Mouse (Mus musculus): ENCODE data around the gene Dnajc19.

DNA sequence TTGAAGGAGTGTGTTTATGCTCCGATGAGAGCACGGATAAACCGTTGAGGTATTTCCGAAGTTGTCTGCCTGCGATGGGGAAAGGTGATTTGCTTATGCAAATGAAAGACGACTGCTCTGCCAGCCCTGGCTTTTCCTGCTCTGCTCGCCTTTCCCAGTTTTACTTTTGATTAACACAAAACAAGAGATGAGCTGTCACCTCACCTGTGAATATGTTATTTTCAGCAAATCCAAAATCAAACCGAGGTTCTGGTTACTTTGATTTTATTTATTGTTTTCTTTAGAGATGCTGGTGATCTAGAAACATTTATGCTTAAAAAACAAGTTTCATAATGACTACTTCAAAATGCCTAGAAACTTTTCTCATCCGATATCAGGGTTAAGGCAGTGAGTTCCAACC is 25.3 kb upstream of the Dnajc19 start:
- TF ChIP-seq USF1 (IDR thresholded peaks at IDR 0.05; ENCODE audit: low read depth, low read length): no peak
- TF ChIP-seq ZC3H11A (IDR thresholded peaks at IDR 0.05; ENCODE audit: low read depth, low read length): no peak
- TF ChIP-seq MYB (IDR thresholded peaks at IDR 0.05; ENCODE audit: low read depth, low read length): no peak
- TF ChIP-seq RAD21 (IDR thresholded peaks at IDR 0.05; ENCODE audit: low read depth, low read length): no peak
- no peak for TF ChIP-seq CTCF (IDR thresholded peaks at IDR 0.05 in 2 of 3, conservative IDR thresholded peaks at IDR 0.05 in 1 of 3; ENCODE audit: control insufficient read depth in 1 of 3, insufficient read depth in 1 of 3, low read depth in 2 of 3, low read length in 3 of 3, poor library complexity in 1 of 3, severe bottlenecking in 1 of 3)
- TF ChIP-seq MAX (IDR thresholded peaks at IDR 0.05; ENCODE audit: low read length): no peak
- no peak for TF ChIP-seq POLR2AphosphoS2 (IDR thresholded peaks at IDR 0.05; ENCODE audit: low read length)
- TF ChIP-seq POLR2A (IDR thresholded peaks at IDR 0.05; ENCODE audit: control insufficient read depth in 1 of 2, insufficient read depth in 1 of 2, low read depth in 1 of 2, low read length in 2 of 2, poor library complexity in 1 of 2): no peak
- no peak for TF ChIP-seq CHD2 (IDR thresholded peaks at IDR 0.05; ENCODE audit: low read length)
- no peak for TF ChIP-seq MEF2A (IDR thresholded peaks at IDR 0.05; ENCODE audit: extremely low read depth, insufficient replicate concordance, low read depth, low read length, poor library complexity, severe bottlenecking)
- no peak for TF ChIP-seq HCFC1 (IDR thresholded peaks at IDR 0.05; ENCODE audit: low read depth, low read length)
- no peak for TF ChIP-seq ZNF384 (IDR thresholded peaks at IDR 0.05; ENCODE audit: low read depth, low read length)
